Mouse (Mus musculus): ENCODE results near the gene Tsr2. TPM values are rescaled to one million over a fixed set of nuclear protein-coding genes. Genes with fewer than 3 reads are reported as not detected.

Gene Tsr2
- total RNA-seq, 2 experiments from 2014 or later = 70.1 to 80.7 TPM

GRCm38 (mm10) chrX:151049661-151050215 lies 46.6 kb downstream of the Tsr2 start:
- DNase-seq (ENCODE audit: low spot score in 2 of 2) = no peak
- intact Hi-C loops (cut with DNase I) = loop anchor here (2.0 to 5.0 kb wide), 3 partner anchors 19 to 47 kb away; partner anchors contain the start of gene Tsr2

- peak in 1 of 2 experiments; percentile 28 for DNase-seq (ENCODE audit: low spot score in 2 of 2)
- intact Hi-C loops (cut with DNase I) = loop anchor here (2.0 to 5.0 kb wide), 3 partner anchors 21 to 40 kb away; partner anchors contain the start of gene Gnl3l
Measured at GRCm38 (mm10) chrX:151047431-151048058, 48.8 kb downstream of the Tsr2 start.

DNA sequence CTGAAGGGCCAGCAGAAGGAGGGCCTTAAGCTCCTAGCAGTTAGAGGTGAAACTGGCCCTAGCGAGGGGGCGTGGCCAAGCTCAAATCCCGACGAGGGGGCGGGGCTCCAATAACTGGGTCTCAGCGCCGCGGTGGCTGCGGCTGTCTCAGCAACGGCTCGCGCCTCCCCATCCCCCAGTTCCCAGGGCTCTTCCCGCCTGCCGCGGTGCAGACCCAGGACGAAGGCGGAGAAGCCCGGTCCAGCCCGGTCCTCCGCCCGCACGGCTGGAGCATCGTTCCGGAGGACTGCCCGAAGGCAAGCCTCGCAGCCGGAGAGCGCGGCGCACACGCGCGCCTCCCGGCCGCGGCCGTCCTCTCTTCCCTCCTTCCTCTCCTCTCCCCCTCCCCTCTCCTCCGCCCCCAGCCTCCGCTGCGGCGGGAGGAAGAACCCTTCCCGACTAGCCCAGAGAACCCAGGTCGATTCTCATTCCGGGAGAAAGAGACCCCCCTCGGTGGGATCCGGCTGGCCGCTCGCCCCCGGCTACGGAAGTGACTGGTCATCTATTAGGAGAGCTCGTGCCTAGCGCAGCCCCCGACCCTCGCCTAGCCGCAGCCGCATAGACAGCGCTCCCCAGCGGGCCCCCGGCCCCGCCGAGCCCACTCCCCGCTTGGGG lies 49.4 kb downstream of the Tsr2 start:
- intact Hi-C loops (cut with DNase I) = loop anchor here (2.0 to 5.0 kb wide), 2 partner anchors 30 to 40 kb away; partner anchors contain the start of gene Gnl3l

GRCm38 (mm10) chrX:151046321-151046720 lies 50.0 kb downstream of the Tsr2 start:
- DNase-seq (ENCODE audit: low spot score in 2 of 2) = no peak
- intact Hi-C loops (cut with DNase I) = loop anchor here (2.0 to 5.0 kb wide), 2 partner anchors 30 to 41 kb away; partner anchors contain the start of gene Gnl3l

More for the DNA sequence above, 49.4 kb downstream of the Tsr2 start:
- peak; percentile 78 for DNase-seq (ENCODE audit: low spot score in 2 of 2)

DNA sequence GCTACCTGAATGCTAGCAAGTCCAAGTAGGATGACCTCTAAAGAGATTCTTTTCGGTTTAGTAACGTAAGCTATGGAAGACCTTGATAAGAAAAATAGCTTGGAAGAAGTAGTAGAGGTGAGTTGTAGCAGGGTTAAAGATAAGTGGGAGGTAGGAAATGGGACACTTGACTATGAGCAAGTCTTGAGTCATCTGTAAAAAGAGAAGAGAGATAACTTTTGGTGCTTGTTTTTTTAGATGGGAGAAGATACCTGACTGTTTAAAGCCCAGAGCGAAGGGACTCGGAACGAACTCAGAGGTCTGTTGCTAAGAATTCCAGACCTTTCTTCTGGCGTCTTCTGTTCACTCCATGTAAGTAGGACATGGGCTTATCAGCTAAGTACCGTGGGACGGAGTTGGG lies 50.5 kb downstream of the Tsr2 start, which contains the start of gene Fgd1:
TSS of gene Fgd1 (plus strand) at position 301 of the 400 bp plus-strand sequence.
- no peak for DNase-seq (ENCODE audit: low spot score in 2 of 2)
- intact Hi-C loops (cut with DNase I) = loop anchor here (2.0 to 5.0 kb wide), 2 partner anchors 29 to 41 kb away; partner anchors contain the start of gene Gnl3l

GRCm38 (mm10) chrX:151041223-151041622 lies 55.1 kb downstream of the Tsr2 start:
- intact Hi-C loops (cut with DNase I) = no loop called here

More at GRCm38 (mm10) chrX:151041223-151041622, 55.1 kb downstream of the Tsr2 start:
- DNase-seq (ENCODE audit: low spot score in 2 of 2) = no peak

Other genes starting within 250 kb of the Tsr2 start
- 100 to 1,000 TPM; 212 to 213 TPM for gene Gnl3l, start 79.2 kb downstream of the Tsr2 start, total RNA-seq (2021)
- 10 to 100 TPM; 18.0 to 20.4 TPM for gene Fgd1, start 50.4 kb downstream of the Tsr2 start, total RNA-seq (2021)
- gene Wnk3, start 101.5 kb upstream of the Tsr2 start, total RNA-seq (2021) = 10 to 100 TPM; 40.2 to 44.3 TPM
- gene Fam120c, start 247.6 kb upstream of the Tsr2 start, total RNA-seq (2021) = 10 to 100 TPM; 41.3 to 44.4 TPM

Measured in left cerebral cortex, postnatal 25 days (tissue).